Mouse (Mus musculus): ENCODE measurements around the gene Ass1.

Gene Ass1

DNA sequence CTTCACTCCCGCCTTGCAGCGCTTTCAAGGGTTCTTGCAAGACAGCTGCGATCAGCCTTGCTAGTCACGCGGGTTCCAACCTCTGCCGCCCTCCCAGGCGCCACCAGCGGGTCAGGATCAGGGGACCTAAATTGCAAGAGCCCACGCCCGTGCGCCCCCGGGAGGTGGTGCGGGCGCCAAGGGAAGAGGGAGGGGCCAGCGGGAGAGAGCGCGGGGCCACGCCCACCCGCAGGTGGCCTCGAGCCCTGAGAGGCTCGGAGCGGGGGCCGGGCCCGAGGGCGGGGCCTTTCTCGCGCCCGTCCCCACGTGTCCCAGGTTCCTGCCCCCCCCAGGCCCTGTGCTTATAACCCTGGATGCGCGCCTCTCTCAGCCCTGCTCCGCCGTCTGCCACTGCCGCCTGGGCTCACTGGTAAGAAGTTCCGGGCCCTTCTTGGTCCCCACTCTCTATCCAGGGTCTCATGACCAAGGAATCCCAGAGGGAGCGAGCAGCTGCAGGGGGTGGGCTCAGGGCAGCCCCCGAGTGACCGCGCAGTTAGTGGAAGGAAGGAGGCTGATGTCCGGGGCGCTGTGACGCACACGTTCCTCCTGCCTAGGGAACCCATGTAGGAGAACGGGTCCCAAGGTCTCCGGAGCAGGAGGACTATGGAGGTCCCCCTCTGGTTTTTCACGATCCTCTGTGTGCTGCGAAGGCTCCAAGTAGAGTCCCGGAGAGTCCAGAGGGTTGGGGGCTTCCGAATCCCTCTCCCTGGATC is at the start of gene Ass1:
Gene Ass1 (plus strand): TSS at position 277 of the 752 bp plus-strand sequence.
- peak; percentile 68 to 70 for DNase-seq (ENCODE audit: low spot score in 2 of 2)

DNA sequence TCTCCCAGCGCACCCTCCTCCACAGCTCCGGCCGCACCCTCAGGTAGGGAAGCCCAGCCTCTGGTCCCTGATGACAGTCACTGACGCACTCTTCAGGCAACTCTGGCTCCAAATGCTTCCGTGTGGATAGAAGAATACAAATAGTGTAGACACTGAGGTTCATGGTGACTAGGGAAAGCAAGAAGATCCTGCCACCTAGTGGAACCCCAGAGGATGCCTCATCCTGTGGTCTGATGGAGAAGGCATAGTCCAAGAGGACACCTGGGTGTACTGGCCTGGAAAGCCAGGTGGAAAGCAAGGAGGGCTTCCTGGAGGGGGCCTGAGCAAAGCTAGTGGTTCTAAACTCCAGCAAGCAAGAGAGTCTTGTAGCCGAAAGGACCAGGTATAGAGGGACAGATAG is 49.1 kb upstream of the Ass1 start:
- no peak for DNase-seq (ENCODE audit: low spot score in 2 of 2)

DNA sequence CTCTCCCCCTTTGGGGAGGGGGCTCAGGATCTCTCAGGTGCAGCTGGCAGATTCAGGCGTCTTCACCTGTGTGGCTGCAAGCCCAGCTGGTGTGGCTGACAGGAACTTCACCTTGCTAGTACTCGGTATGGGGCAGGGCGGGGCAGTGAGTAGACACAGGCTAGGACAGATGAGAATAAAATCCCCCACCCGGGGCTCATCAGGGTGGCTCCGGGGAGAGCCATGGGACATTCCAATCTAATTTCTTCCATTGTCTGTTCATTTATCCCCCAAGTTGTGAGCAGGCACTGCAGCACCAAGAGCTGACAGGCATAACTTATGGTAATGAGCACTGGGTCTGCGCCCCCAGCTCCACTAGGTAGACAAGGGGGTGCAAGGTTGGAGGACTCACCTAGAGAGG is 47.4 kb upstream of the Ass1 start:
- DNase-seq (ENCODE audit: low spot score in 2 of 2) = no peak

DNA sequence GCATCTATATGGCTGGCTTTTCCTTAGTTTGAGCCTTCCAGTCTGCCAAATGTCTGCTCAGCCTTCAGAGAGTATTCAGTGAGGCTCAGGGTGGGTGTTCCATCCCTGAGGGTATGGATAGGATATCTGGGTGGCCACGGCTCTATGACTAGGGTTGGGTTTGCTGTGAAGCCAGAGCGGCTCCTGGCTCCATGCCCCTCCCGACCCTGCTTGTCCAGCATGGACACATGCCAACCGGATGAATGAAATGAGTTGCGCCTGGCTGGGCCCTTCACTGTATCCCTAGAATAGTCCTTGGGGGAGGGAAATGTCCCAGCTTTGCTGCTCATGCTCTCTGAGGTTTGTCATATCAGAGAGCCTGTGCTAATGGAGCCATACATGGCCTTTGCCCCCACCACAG is 38.5 kb upstream of the Ass1 start:
- DNase-seq (ENCODE audit: low spot score in 2 of 2) = no peak

DNA sequence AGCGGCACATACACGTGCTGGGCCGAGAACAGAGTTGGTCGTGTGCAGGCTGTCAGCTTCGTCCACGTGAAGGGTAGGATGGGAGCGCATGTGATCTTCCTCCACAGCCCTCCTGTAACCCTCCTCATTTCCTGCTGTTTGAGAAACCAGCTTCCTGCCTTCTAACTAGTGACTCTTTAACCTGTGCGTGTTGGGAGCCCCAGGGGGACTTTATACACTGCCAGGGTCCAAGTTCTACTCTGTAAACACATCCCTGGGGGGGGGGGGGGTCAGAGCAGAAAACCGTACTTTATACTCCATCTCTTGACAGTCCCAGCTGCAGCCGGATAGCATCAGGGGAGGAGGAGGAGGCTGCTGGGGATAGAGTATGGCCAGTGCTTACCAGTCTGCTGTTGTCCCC is 35.3 kb upstream of the Ass1 start:
- no peak for DNase-seq (ENCODE audit: low spot score in 2 of 2)

DNA sequence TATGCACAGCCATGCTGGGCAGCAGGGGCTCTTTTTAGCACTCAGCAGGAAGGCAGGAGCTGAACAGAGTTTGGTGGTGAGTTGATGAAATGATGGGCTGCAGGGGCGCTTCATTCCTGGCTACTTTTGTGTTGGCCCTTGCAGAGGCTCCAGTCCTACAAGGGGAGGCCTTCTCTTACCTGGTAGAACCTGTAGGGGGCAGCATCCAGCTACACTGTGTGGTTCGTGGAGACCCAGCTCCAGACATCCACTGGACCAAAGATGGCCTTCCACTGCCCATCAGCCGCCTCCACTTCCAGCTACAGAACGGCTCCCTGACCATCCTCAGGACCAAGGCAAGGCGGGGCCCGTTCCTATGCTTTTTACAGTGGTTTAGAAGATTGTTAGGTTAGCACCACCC is 34.4 kb upstream of the Ass1 start:
- DNase-seq (ENCODE audit: low spot score in 2 of 2) = no peak

DNA sequence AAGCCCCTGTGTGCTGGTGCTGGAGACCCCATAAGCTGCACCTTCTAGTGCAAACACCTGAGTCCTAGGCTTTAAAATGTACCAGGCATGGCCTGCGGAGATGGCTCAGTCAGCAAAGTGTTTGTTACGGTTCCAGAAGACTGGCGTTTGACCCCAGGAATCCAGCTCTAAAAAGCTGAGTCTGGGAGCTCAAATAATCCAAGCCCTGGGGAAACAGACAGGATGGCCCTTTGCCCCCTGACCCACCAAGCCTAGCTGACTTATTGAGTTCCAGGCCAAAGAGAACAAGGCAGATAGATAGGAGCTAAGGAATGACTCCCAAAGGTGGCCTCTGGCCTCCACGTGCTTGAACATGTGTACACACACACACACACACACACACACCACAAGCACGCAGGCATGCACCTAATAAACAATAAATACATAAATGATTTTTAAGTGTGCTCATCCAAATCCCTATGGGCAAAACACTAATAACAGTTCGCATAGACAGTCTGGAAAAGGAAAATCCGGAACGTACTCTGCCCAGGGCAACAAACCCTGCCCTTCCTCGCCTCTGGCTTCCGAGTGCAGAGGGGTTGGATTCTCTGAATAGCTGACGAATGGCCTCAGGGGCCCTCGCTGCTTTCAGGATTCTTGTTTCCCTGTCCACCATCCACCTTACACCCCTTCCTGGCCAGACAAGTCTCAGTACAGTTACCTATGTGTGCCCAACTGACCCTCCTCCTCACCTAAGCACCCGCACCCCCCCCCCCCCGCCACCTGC is 32.3 kb upstream of the Ass1 start:
- DNase-seq (ENCODE audit: low spot score in 2 of 2) = no peak

DNA sequence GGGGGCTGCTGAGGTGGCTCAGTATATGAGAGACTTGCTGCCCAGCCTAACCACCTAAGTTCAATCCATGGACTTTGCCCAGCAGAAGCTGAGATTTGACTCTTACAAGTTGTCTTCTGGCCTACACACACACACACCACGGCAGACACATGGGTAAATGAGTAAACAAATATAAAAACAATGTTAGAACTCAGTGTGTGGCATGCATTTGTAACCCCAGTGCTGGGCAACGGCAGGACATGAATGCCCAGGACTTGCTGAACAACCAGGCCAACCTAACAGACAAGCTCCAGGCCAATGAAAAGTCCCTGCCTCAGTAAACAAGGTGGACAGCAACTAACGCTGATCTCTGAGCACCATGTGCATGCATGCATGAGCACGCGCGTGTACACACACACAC is 30.4 kb upstream of the Ass1 start:
- no peak for DNase-seq (ENCODE audit: low spot score in 2 of 2)

DNA sequence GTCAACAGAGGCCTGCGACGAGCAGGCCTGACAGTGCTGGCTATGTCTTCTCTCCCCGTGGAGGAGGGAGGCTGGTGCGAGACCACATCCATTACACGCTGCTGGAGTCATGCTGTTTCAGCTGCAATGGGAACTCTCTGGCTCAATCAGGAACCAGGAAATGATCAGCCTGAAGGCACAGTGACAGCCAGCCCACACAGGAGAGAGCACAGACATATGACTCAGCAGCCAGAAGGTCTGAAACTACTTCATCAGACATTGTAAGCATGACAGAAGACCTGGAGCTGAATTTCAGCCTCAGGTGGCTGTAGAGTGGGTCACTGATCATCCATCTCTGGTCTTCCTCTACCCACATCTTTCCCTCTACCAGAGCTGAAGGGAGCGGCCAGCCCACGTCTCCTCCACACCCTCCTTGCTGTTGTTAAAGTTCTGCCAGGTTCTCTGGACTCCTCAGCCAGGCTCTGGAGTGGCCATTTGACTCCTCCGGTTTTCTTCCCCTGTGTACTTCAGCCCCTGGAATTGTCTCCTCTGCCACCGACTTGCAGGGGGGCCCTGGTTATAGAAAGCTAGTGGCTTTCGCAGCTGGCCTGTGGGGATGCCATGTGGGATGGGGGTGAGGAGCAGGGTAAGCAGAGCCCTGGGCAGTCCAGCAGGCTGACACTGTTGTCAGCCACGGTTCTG is 27.4 kb upstream of the Ass1 start:
- peak in 1 of 2 experiments; percentile 49 for DNase-seq (ENCODE audit: low spot score in 2 of 2)

DNA sequence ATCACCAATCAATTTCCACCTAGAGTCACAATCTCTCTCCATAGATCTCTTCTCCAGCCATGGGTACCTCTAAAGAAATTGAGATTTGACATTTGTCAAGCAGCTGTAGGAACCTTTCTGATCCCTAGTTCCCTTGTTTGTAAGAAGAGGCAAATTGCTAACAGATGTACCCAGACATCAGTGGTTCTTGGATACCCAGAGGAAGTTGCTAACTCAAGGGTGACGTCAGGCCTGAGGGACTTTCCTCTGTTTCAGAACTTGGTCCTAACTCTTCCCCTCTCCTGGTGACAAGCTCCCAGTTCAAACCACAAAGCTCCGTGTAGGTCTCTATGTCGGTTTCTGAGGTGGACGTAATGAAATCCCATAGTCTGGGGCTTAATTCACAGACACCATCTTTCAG is 24.0 kb upstream of the Ass1 start:
- no peak for DNase-seq (ENCODE audit: low spot score in 2 of 2)

DNA sequence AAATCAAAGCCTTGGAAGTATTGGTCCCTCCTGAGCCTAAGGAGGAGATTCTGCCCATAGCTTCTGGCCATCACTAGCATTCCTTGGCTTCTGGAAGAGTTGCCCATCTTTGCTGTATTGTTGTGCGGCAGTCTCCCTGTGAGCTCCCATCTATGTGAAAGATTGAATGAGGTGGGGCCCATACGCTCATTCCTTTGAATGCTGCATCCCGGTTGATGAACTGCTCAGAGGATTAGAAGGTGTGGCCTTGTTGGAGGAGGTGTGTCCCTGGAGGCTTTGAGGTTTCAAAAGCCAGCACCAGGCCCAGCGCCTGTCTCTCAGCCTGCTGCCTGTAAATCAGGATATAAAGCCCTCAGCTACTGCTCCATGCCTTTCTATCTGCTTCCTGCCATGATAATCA is 23.6 kb upstream of the Ass1 start:
- DNase-seq (ENCODE audit: low spot score in 2 of 2) = no peak

DNA sequence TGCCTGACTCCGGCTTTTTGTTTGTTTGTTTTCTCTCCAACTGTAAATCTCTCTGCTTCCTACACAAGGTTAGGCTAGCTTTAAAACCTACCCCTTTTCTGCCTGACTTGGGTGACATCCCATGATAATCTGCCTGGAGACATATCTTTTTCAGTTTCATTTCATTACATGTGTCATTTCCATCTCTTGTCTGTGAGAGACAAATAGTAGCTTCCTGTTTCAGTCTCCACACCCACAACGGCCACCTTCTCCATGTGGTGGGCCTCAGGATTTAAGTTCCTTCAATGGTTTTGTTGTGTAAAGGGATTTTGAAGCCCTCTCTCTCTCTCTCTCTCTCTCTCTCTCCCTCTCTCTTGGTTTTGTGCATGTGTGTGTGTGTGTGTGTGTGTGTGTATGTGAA is 22.5 kb upstream of the Ass1 start:
- no peak for DNase-seq (ENCODE audit: low spot score in 2 of 2)

DNA sequence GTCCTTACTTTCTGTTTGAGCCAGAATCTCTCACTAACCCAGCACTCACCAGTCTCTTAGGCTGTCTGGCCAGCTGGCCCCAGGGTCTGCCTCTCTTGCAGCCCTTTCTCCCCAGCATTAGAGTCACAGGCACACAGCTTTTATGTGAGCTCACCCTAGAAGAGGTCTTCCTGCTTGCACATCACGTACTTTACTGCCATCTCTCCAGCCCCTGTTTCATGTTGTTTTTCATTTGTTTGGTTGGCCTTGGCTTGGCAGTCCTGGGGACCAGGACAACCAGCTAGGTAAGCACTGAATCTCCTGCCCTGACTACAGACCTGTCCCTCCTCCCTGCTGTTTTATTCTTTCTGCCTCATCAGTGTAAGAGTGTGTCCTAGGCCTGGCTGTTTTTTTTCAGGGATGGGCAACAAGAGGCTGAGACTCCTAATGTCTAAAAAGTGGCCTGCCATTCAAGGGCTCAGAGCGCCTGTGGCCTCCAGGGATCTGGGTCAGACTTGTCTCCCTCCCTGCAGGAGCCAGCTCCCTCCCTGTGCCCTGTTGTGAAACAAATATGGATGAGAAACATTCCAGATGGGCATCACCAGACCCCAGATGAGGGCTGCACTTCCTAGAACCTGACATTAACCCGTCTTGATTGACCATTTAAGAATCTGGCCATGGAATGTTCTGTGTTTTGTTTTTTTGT is 21.1 kb upstream of the Ass1 start:
- DNase-seq (ENCODE audit: low spot score in 2 of 2) = no peak

DNA sequence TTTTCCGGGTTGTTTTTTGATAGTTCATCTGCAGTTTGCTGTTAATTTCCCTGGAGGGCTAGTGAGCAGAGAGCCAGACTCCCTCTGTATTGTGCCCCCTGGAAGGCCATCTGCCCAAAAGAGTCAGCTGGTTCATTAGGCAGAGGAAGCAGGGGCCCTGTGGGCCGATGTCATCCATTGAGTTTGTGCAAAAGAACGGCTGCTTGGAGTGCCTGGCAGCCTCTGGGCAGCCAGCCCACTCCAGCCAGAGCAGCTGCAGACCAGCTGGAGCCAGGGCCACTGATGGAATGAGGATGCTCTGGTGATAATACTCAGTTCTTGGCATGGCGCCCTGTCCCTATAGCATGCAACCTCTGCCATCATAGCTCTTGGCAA is 20.6 kb upstream of the Ass1 start:
- DNase-seq (ENCODE audit: low spot score in 2 of 2) = peak; percentile 83 to 88

DNA sequence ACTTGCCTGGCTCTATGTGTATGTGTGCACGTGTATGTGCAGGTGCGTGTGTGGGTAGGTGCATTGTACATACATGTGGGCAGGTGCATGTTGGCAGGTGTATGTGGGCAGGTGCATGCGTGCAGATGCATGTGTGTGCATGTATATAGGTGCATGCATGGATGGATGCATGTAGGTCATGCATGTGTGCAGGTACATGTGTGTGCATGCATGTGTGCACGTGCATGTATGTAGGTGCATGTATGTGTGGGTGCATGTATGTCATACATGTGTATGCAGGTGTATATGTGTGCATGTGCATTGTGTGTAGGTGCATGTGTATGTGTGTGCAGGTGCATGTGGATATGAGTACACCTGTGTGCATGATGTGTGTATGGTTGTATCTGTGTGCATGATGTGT is 20.1 kb upstream of the Ass1 start:
- DNase-seq (ENCODE audit: low spot score in 2 of 2) = no peak

DNA sequence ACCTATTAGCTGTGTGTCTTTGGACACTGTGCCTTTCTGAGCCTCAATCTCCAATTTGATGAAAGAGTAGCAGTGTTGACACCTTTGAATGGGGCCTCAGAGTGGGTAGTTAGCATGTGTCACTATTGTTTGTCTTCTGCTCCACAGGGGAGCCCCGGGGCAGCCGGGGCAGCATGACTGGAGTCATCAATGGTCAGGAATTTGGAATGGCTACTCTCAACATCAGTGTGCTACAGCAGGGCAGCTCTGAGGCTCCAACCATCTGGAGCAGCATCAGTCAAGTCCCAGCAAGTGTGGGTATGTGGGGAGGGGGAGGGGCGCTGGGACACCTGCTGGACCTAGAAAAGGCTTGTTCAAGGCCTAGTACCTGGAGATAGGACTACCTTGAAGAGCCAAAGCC is 19.3 kb upstream of the Ass1 start:
- no peak for DNase-seq (ENCODE audit: low spot score in 2 of 2)

DNA sequence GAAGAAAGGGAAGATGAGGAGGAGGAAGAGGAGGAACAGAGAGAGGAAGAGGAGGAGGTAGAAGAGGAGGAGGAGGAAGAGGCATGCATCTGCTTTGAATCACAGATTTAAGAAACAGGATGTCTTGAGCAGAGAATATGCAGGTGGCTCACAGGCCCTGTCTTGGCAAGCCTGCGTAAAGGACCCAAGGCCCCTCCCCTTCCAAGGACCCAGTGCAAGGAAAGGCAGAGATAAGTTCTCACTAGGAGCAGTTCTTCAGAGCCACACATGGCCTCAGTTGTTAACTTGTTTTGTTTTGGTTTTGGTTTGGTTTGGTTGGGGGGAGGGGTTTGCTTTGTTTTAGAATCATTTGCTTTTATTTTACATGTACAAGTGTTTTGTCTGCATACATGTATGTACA is 18.5 kb upstream of the Ass1 start:
- DNase-seq (ENCODE audit: low spot score in 2 of 2) = no peak

DNA sequence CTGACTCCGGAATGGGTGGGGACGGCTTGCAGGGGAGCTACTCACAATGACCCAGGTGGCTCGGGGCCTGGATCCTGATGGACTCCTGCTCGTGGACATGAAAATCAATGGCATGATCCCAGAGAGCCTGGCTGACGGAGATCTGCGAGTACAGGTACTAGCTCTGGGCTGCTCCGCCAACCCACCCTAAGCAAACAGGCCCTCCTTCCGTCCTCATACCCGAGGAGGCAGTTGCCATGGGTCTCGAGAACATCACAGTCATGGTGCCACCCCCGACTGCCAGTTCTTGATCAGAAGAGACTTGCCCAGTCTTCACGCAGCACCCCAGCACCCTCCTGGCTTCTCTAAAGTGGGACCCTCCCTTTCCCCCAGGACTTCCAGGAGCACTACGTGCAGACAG is 17.0 kb upstream of the Ass1 start:
- DNase-seq (ENCODE audit: low spot score in 2 of 2) = no peak

DNA sequence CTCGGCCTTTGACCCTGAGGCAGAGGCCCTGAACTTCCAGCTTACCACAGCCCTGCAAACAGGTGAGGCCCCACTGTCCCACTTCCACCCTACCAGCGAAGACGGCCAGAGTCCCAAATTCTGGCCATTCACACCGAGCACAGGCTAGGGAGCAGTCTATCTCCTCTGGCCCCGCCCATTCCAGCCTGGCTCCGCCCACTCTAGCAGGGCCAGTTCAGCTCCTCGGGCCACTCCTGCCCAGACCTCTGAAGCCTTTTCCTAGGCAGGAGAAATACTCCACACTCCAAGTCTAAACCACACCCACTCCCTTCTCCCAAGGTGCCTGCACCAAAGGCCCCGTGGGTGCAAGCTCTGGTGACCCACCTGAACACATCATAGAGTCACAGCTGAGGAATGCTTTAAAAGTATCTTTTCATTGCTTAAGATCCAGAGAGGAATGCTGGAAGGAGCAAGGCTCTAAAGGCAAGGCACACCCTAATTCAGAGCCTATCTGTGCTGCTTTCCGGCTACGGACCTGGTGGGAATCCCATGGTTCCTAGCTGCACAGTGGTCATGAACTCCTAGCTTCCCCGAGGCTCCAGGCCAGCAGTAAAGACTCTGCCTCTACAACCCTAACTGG is 16.3 kb upstream of the Ass1 start:
- no peak for DNase-seq (ENCODE audit: low spot score in 2 of 2)

DNA sequence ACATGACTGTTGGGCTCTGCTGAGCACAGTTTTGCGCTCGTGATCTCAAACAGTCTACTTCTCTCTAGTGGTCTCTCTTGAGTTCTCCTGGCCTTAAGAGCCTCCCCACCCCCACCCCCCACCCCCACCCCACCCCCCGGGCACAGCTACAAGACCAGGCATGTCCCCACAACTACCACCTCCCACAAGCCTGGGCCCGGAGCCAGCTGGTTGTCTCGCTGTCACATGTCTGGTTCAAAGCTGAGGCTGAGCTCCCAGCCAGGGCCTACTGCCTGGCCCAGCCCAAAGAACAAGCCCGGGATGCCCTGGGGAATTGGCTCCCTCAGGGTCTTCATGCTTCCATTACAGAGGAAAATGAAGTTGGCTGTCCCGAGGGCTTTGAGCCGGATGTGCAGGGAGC is 15.7 kb upstream of the Ass1 start:
- DNase-seq (ENCODE audit: low spot score in 2 of 2) = peak; percentile 66 to 69

DNA sequence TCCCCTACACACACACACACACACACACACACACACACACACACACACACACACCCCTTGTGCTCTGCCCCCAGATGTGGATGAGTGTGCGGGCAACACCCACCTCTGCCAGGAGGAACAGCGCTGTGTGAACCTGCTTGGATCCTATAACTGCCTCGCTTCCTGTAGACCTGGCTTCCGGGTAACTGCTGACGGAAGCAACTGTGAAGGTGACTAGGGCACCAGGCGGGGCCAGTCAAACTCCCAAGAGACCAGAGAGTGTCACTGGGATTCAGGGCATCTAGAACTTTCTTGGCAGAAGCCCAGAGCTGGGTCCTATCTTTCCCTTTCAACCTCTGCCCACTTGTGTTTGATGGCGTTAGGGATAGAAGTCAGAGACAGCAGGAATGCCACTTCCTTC is 14.6 kb upstream of the Ass1 start:
- no peak for DNase-seq (ENCODE audit: low spot score in 2 of 2)

DNA sequence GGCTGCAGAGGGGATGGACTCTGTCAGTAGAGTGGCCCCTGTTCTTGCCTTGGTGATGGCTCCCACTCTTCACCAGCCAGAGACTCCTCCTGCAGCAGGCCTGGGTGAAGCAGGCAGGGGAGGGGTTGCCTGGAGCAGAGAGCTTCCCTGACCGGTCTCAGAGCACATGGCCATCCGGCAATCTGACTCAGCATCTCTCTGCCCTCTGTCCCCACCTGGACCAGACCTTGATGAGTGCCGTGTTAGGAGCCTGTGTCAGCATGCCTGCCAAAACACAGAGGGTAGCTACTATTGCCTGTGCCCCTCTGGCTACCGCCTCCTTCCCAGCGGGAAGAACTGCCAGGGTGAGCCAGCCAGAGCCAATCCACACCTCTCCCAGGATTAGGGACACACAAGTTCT is 11.5 kb upstream of the Ass1 start:
- DNase-seq (ENCODE audit: low spot score in 2 of 2) = no peak

Measured in right cerebral cortex, postnatal 10 days (tissue).